Mouse (Mus musculus): Measurements from ENCODE around the gene Oaz1. TPM values are rescaled to one million over a fixed set of nuclear protein-coding genes. Genes with fewer than 3 reads are reported as not detected.

The Oaz1 gene
- 1,581 and 1,699 TPM in 2 replicates for polyA plus RNA-seq (2015; fragmentation: Nextera tagmentation; extraction: Ambion mirVana)

- Histone ChIP-seq H3K27ac (peak within 1 kb of the TSS; percentile 86), H3K4me2 (peak within 1 kb of the TSS; percentile 90), H3K27me3 (no peaks in the 10 kb centered on the region), H3K4me1 (peaks cover 41% of the 10 kb centered on the region), H3K9me3 (replicated peaks) (no peaks in the 10 kb centered on the region), H3K4me3 (peak within 1 kb of the TSS; percentile 78), H3K9ac (peak within 1 kb of the TSS; percentile 92), H3K36me3 (ENCODE audit: poor library complexity, severe bottlenecking) (peaks cover 32% of the 10 kb centered on the region)
- ATAC-seq: peak; percentile 97
- under 1% methylated on average over 68 of the region's 82 CpGs for WGBS
Observed at GRCm38 (mm10) chr10:80826151-80827062, at the start of gene Oaz1. TSS of gene Oaz1 (plus strand) at chr10:80826656.

- no peak overlapping the region for H3K9ac ChIP-seq
- peaks cover 100% of the 10 kb centered on the region for H3K36me3 ChIP-seq (ENCODE audit: poor library complexity, severe bottlenecking)
- H3K4me1 ChIP-seq: peaks cover 7% of the 10 kb centered on the region; the same call in 1 of the 2 replicates
- no peaks in the 10 kb centered on the region for H3K9me3 ChIP-seq (replicated peaks)
- H3K4me2 ChIP-seq: no peak overlapping the region
- H3K27me3 ChIP-seq: no peaks in the 10 kb centered on the region
- no peak for ATAC-seq
- no peak overlapping the region for H3K4me3 ChIP-seq
- H3K27ac ChIP-seq: no peak overlapping the region
- WGBS: 92% methylated on average over 5 of the region's 5 CpGs
Observed at GRCm38 (mm10) chr10:80777123-80777522, 49.3 kb upstream of the Oaz1 start.

- ATAC-seq: no peak
- Histone ChIP-seq H3K9ac (no peak overlapping the region), H3K4me1 (0 out of 2 replicates have a peak, but pooled peaks cover under 1% of the 10 kb centered on the region), H3K4me2 (no peak overlapping the region), H3K36me3 (ENCODE audit: poor library complexity, severe bottlenecking) (peaks cover 100% of the 10 kb centered on the region), H3K9me3 (replicated peaks) (no peaks in the 10 kb centered on the region), H3K27ac (no peak overlapping the region), H3K27me3 (no peaks in the 10 kb centered on the region), H3K4me3 (no peak overlapping the region)
Observed at GRCm38 (mm10) chr10:80779565-80779964, 46.9 kb upstream of the Oaz1 start.

- Histone ChIP-seq H3K9me3 (replicated peaks) (no peaks in the 10 kb centered on the region), H3K4me1 (no peaks in the 10 kb centered on the region), H3K27ac (no peak overlapping the region), H3K4me3 (no peak overlapping the region), H3K4me2 (no peak overlapping the region), H3K9ac (no peak overlapping the region), H3K27me3 (no peaks in the 10 kb centered on the region), H3K36me3 (ENCODE audit: poor library complexity, severe bottlenecking) (peaks cover 100% of the 10 kb centered on the region)
- no peak for ATAC-seq
- WGBS: 98% methylated on average over 2 of the region's 2 CpGs
Observed at GRCm38 (mm10) chr10:80784302-80784701, 42.2 kb upstream of the Oaz1 start.

GRCm38 (mm10) chr10:80784871-80785270, 41.6 kb upstream of the Oaz1 start:
- Histone ChIP-seq H3K27me3 (no peaks in the 10 kb centered on the region), H3K9ac (no peak overlapping the region), H3K4me3 (no peak overlapping the region), H3K27ac (no peak overlapping the region), H3K9me3 (replicated peaks) (no peaks in the 10 kb centered on the region), H3K36me3 (ENCODE audit: poor library complexity, severe bottlenecking) (peaks cover 98% of the 10 kb centered on the region), H3K4me1 (no peaks in the 10 kb centered on the region), H3K4me2 (no peak overlapping the region)
- no peak for ATAC-seq
- 78% methylated on average over 12 of the region's 12 CpGs for WGBS

- no peak overlapping the region for H3K4me2 ChIP-seq
- H3K9me3 ChIP-seq (replicated peaks): no peaks in the 10 kb centered on the region
- H3K4me3 ChIP-seq: no peak overlapping the region
- WGBS: 93% methylated on average over 11 of the region's 11 CpGs
- H3K4me1 ChIP-seq: no peaks in the 10 kb centered on the region
- H3K36me3 ChIP-seq (ENCODE audit: poor library complexity, severe bottlenecking): peaks cover 98% of the 10 kb centered on the region
- ATAC-seq: no peak
- H3K27ac ChIP-seq: no peak overlapping the region
- H3K27me3 ChIP-seq: no peaks in the 10 kb centered on the region
- H3K9ac ChIP-seq: no peak overlapping the region
Observed at GRCm38 (mm10) chr10:80785963-80786362, 40.5 kb upstream of the Oaz1 start.

- WGBS: 86% methylated on average over 2 of the region's 2 CpGs
- no peak overlapping the region for H3K4me2 ChIP-seq
- no peak for ATAC-seq
- no peak overlapping the region for H3K9ac ChIP-seq
- H3K4me1 ChIP-seq: no peaks in the 10 kb centered on the region
- no peaks in the 10 kb centered on the region for H3K27me3 ChIP-seq
- peaks cover 98% of the 10 kb centered on the region for H3K36me3 ChIP-seq (ENCODE audit: poor library complexity, severe bottlenecking)
- H3K4me3 ChIP-seq: no peak overlapping the region
- no peaks in the 10 kb centered on the region for H3K9me3 ChIP-seq (replicated peaks)
- no peak overlapping the region for H3K27ac ChIP-seq
Observed at GRCm38 (mm10) chr10:80787517-80787916, 38.9 kb upstream of the Oaz1 start.

- 90% methylated on average over 19 of the region's 19 CpGs for WGBS
- no peak overlapping the region for H3K27ac ChIP-seq
- H3K36me3 ChIP-seq (ENCODE audit: poor library complexity, severe bottlenecking): peaks cover 98% of the 10 kb centered on the region
- no peaks in the 10 kb centered on the region for H3K27me3 ChIP-seq
- H3K4me3 ChIP-seq: no peak overlapping the region; the same call in 1 of the 2 replicates
- H3K9ac ChIP-seq: no peak overlapping the region; the same call in 1 of the 2 replicates
- peaks cover 2% of the 10 kb centered on the region; the same call in 1 of the 2 replicates for H3K4me1 ChIP-seq
- no peaks in the 10 kb centered on the region for H3K9me3 ChIP-seq (replicated peaks)
- H3K4me2 ChIP-seq: no peak overlapping the region
- ATAC-seq: no peak
Observed at GRCm38 (mm10) chr10:80790761-80791404, 35.6 kb upstream of the Oaz1 start.

GRCm38 (mm10) chr10:80791476-80792174, 34.8 kb upstream of the Oaz1 start:
- Histone ChIP-seq H3K9ac (no peak overlapping the region), H3K4me3 (no peak overlapping the region), H3K27me3 (no peaks in the 10 kb centered on the region), H3K4me2 (no peak overlapping the region), H3K9me3 (replicated peaks) (no peaks in the 10 kb centered on the region), H3K4me1 (peaks cover 9% of the 10 kb centered on the region), H3K36me3 (ENCODE audit: poor library complexity, severe bottlenecking) (peaks cover 98% of the 10 kb centered on the region), H3K27ac (peak overlapping the region; percentile 44)
- ATAC-seq: no peak
- WGBS: 82% methylated on average over 33 of the region's 33 CpGs

- 0 out of 2 replicates have a peak, but pooled peaks have one; percentile 19 for ATAC-seq
- H3K9ac ChIP-seq: 0 out of 2 replicates have a peak overlapping the region, but pooled peaks have one; percentile 16
- H3K27ac ChIP-seq: peak overlapping the region; percentile 44
- no peaks in the 10 kb centered on the region for H3K9me3 ChIP-seq (replicated peaks)
- H3K36me3 ChIP-seq (ENCODE audit: poor library complexity, severe bottlenecking): peaks cover 96% of the 10 kb centered on the region
- H3K4me3 ChIP-seq: no peak overlapping the region
- no peaks in the 10 kb centered on the region for H3K27me3 ChIP-seq
- 77% methylated on average over 41 of the region's 41 CpGs for WGBS
- peaks cover 16% of the 10 kb centered on the region for H3K4me1 ChIP-seq
- H3K4me2 ChIP-seq: no peak overlapping the region
Observed at GRCm38 (mm10) chr10:80792175-80793032, 34.1 kb upstream of the Oaz1 start.
